Mouse (Mus musculus): ENCODE measurements around the gene Midn.

GRCm38 (mm10) chr10:80155277-80155676, 7.2 kb downstream of the Midn start:
- no peak for TF ChIP-seq EP300 (IDR thresholded peaks at IDR 0.05; ENCODE audit: low read depth)
- TF ChIP-seq CTCF (IDR thresholded peaks at IDR 0.05; ENCODE audit: low read depth): no peak
